Mouse (Mus musculus) T-helper 1 cell (primary cell): ENCODE data around the gene Rep15.

Experiments used
- in situ Hi-C: fragments of 300-600 bp; cut with MboI, MseI; formaldehyde crosslinking; loops from one replicate; pipeline ENCODE4 v1.15.1; 2025; ENCODE audit warnings: high pct_unique_total_duplicates

Gene Rep15

GRCm38 (mm10) chr6:147032303-147032925, at the start of gene Rep15:
TSS of gene Rep15 (plus strand) at chr6:147032584.
- in situ Hi-C loops: no loop called here

DNA sequence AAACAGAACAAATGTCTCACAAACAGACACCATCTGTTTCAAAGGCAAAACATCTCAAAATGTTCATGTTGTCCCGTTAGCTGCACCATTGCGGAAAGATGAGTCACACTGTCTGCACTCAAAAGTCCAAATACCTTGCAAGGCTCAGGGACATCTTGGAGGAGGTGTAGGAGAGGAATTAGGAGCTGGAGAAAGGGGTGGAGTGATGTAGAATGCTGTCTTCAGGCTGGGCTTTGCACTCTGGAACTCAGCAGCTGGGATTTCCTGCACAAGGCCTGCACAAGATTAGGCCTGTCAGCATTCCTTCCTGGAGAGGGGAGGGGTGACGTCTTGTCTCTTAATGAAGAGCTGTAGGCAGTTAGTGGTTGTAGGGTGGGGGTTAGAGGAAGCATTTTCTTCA, 47.8 kb upstream of the Rep15 start:
- in situ Hi-C loops: loop anchor here (25.0 kb wide), 1 partner anchor 322 kb away; no protein-coding TSS in a partner anchor

GRCm38 (mm10) chr6:146994236-146994635, 38.1 kb upstream of the Rep15 start:
- in situ Hi-C loops: loop anchor here (25.0 kb wide), 1 partner anchor 332 kb away; no protein-coding TSS in a partner anchor

DNA sequence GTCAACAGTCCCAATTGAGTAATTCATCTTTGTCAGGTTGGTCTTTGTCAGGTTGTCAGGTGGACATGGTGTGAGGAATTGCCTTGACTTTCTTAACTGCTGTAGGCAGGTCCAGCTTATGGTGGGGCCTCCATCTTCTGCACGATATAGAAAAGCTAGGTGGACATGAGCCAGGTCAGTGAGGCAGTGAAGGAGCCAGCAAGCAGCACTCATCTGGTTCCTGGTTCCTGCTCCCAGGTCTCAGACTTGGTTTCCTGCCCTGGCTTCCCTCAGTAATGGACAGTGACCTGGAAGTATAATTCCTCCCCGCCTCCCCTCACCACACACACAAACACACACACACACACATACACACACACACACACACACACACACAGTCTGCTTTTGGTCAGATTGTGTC, 37.0 kb upstream of the Rep15 start:
- in situ Hi-C loops: loop anchor here (25.0 kb wide), 1 partner anchor 333 kb away; no protein-coding TSS in a partner anchor

DNA sequence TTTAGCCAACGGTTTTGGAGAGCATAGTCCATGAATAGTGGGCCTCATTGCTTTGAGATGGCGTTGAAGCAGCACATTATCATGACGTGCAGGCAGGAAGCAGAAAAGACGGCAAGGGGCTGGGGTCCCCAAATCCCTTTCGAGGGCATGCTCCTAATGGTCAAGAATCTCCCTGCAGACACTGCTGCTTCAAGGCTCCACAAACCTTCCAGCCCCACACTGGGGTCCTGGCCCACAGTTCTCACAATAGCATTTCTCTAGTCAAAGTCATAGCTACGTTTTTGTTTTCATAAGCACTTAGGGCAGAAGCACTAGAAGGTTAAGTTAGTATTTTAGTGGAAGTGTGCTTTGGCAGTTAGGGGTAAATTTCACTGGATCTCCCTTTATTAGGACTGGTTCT, 36.5 kb upstream of the Rep15 start:
- in situ Hi-C loops: loop anchor here (25.0 kb wide), 1 partner anchor 334 kb away; no protein-coding TSS in a partner anchor

- in situ Hi-C loops: loop anchor here (25.0 kb wide), 1 partner anchor 335 kb away; no protein-coding TSS in a partner anchor
Observed at GRCm38 (mm10) chr6:146997006-146997405, 35.4 kb upstream of the Rep15 start.

GRCm38 (mm10) chr6:146998710-146999109, 33.7 kb upstream of the Rep15 start:
- in situ Hi-C loops: loop anchor here (25.0 kb wide), 1 partner anchor 336 kb away; no protein-coding TSS in a partner anchor

- in situ Hi-C loops: loop anchor here (25.0 kb wide), 1 partner anchor 337 kb away; no protein-coding TSS in a partner anchor
Observed at GRCm38 (mm10) chr6:146999302-146999701, 33.1 kb upstream of the Rep15 start.

DNA sequence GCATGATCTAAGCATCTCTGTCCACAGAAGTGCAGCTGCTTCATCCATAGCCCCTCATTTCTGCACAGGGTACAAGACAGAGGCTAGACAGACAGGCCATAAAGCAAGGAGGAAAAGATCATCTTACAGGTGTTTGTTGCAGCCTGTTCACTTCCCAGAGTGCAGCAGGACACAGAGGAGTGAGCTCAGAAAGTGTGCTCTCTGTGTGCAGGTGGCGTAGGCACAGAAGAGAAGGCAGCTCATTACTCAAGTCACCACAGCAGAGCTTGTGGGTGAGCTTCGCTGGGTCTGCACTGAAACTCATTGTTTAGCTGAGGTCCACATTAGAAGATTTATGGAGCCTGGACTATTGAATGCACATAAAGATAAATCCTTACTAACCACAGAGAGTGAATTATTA, 32.6 kb upstream of the Rep15 start:
- in situ Hi-C loops: loop anchor here (25.0 kb wide), 1 partner anchor 337 kb away; no protein-coding TSS in a partner anchor

DNA sequence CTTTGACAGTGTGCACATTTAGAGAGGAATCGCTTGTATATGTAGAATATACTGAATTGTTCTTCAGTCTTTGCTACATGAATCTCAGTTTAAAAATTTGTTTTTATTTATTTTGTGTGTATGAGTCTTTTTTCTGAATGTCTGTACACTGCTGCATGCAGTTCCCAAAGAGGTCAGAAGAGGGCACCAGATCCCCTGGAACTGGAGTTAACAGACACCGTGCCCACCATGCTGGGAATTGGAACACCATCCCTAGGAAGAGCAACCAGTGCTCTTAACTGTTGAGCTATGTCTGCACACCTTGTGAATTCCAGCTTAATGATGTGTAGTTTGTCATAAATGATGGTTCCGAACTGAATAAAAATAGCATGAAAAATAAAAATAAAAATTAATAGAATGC, 24.2 kb upstream of the Rep15 start:
- in situ Hi-C loops: no loop called here

GRCm38 (mm10) chr6:147010358-147010757, 22.0 kb upstream of the Rep15 start:
- in situ Hi-C loops: loop anchor here (10.0 kb wide), 1 partner anchor 1554 kb away; no protein-coding TSS in a partner anchor

DNA sequence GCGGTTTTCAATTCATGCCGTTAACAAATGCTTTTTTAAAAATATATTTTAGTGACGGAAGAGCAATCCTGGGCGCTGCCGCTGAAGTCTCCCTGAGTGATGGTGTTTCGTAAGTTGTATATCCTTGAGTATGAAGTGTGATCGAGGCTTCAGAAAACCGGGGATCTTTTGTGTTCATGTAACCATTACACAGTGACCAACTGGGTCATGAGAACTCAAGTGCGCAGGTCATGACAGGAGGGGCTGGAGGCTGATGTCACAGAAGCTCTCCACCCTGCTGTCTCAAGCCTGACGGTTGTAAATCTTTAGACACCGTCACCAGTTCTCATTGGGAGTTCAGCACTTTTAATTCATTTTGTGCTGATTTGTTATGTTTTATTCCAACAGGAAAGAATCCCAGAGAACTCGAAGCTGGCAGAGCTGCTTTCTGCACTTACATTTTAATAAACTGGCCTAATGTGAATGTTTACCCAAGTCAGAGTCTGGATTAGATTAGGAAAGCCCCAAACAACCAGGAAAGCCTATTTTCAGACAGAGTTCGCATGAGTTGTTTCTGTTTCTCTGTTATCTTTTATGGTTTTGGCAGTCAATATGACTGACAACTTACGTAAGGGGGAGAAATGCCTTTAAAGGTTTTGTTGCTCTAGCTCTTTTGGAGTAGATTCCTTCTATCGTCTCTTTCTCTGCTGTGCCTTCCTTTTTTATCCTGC, 21.4 kb upstream of the Rep15 start:
- in situ Hi-C loops: loop anchor here (10.0 kb wide), 1 partner anchor 1554 kb away; no protein-coding TSS in a partner anchor

- in situ Hi-C loops: loop anchor here (10.0 kb wide), 1 partner anchor 1553 kb away; no protein-coding TSS in a partner anchor
Observed at GRCm38 (mm10) chr6:147011555-147011954, 20.8 kb upstream of the Rep15 start.

- in situ Hi-C loops: loop anchor here (10.0 kb wide), 1 partner anchor 1553 kb away; no protein-coding TSS in a partner anchor
Observed at GRCm38 (mm10) chr6:147011977-147012376, 20.4 kb upstream of the Rep15 start.

GRCm38 (mm10) chr6:147013546-147013945, 18.8 kb upstream of the Rep15 start:
- in situ Hi-C loops: loop anchor here (10.0 kb wide), 1 partner anchor 1551 kb away; no protein-coding TSS in a partner anchor

GRCm38 (mm10) chr6:147017906-147018305, 14.5 kb upstream of the Rep15 start:
- in situ Hi-C loops: loop anchor here (5.0 to 10.0 kb wide), 2 partner anchors 219 to 1547 kb away; no protein-coding TSS in a partner anchor

GRCm38 (mm10) chr6:147018364-147018763, 14.0 kb upstream of the Rep15 start:
- in situ Hi-C loops: loop anchor here (5.0 to 10.0 kb wide), 2 partner anchors 219 to 1546 kb away; no protein-coding TSS in a partner anchor

- in situ Hi-C loops: no loop called here
Observed at GRCm38 (mm10) chr6:147021181-147021580, 11.2 kb upstream of the Rep15 start.

GRCm38 (mm10) chr6:147022375-147023132, 9.8 kb upstream of the Rep15 start:
- in situ Hi-C loops: no loop called here

DNA sequence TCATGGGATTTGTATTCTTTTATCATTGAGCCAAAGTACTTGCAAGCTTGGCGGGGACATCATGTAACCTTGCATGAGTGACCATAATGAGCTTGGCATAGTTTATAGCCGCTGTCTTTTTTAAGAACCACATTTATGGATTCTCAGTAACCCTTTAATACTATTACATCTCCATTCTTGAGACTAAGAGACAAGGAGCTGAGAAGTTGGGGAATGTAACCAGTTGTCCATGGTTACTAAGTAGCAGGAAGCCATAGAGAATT, 9.3 kb upstream of the Rep15 start:
- in situ Hi-C loops: no loop called here

DNA sequence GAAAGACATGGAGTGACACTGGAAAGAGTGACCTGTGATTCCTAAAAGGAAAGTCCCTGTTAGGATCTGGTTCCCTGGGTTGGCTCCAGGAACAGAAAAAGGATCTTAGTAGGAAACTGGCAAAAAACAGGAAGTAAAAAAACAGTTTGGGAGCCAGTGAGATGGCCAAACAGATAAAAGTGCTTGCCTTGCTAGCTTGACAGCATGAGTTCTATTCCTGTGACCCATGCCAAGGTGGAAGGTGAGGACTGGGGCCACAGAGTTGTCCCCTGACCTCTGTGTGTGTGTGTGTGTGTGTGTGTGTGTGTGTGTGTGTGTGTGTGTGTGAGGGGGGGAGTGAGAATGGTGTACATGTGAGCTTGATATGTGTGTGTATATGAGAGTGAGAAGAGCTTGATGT, 8.8 kb upstream of the Rep15 start:
- in situ Hi-C loops: no loop called here

DNA sequence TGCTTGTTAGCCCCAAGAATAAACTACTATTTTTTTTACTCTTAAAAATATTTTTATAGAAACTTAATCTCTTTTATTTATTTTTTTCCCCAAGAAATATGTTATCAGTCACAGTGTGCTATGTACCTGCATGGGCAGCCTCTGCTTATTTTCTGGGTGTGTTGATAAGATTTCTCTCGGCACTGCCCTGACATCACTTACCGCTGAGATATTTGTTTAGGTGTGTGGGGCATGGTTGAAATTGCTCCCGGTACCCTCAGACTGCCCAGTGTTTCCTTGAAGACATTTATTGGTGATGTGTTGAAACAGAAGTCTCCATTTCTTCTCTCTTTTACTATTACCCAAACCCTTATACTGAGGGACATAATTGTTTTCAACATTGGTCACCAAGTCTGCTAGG, 7.6 kb upstream of the Rep15 start:
- in situ Hi-C loops: no loop called here
